Mouse (Mus musculus): ENCODE data around the gene Prkg1. TPM values are rescaled to one million over a fixed set of nuclear protein-coding genes. Genes with fewer than 3 reads are reported as not detected.

The Prkg1 gene
- total and polyA plus RNA-seq, 3 experiments = not detected

DNA sequence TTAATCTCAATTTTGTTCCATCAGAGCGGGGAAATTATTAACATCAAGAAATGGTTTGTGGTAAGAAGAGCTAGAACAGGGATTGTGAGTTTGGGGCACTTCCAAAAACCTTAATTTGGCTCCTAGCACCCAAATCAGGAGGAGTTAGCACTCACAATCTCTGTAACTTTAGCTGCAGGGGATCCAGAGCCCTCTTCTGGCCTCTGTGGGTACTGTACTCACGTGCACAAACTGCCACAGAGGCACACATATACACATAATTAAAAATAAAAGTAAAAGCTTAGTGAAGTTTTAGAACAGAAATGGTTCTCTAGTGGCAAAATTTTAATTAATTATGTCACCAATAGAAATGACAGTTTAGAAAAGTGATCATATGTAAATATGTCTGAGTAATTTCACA is 614.9 kb downstream of the Prkg1 start:
- no peaks in the 10 kb centered on the region for H3K4me1 ChIP-seq (ENCODE audit: control insufficient read depth in 1 of 2, insufficient read depth in 2 of 2, low read length in 2 of 2)
- TF ChIP-seq HCFC1 (IDR thresholded peaks at IDR 0.05; ENCODE audit: low read depth, low read length) (no peak), MAZ (IDR thresholded peaks at IDR 0.05; ENCODE audit: low read depth, low read length) (no peak), CTCF (IDR thresholded peaks at IDR 0.05 in 2 of 3, conservative IDR thresholded peaks at IDR 0.05 in 1 of 3; ENCODE audit: control insufficient read depth in 1 of 3, insufficient read depth in 1 of 3, low read depth in 2 of 3, low read length in 3 of 3, poor library complexity in 1 of 3, severe bottlenecking in 1 of 3) (peak in 1 of 3 experiments; percentile 5; a peak in 2 of 6 replicates), GABPA (IDR thresholded peaks at IDR 0.05; ENCODE audit: low read depth, low read length) (no peak), RCOR1 (IDR thresholded peaks at IDR 0.05; ENCODE audit: low read depth, low read length) (no peak), NRF1 (IDR thresholded peaks at IDR 0.05; ENCODE audit: insufficient read depth, low read depth, low read length, poor library complexity, severe bottlenecking) (no peak), NELFE (IDR thresholded peaks at IDR 0.05; ENCODE audit: low read depth, low read length) (no peak), BHLHE40 (IDR thresholded peaks at IDR 0.05; ENCODE audit: borderline replicate concordance, low read depth, low read length) (peak; percentile 18; the same call in 1 of the 2 replicates), TBP (IDR thresholded peaks at IDR 0.05; ENCODE audit: low read depth, low read length) (no peak), MAX (IDR thresholded peaks at IDR 0.05; ENCODE audit: low read length) (no peak), POLR2AphosphoS5 (IDR thresholded peaks at IDR 0.05; ENCODE audit: borderline replicate concordance, low read depth, low read length) (no peak), SMC3 (IDR thresholded peaks at IDR 0.05; ENCODE audit: low read depth, low read length) (no peak), USF2 (IDR thresholded peaks at IDR 0.05; ENCODE audit: borderline replicate concordance in 1 of 2, insufficient read depth in 1 of 2, low read depth in 1 of 2, low read length in 2 of 2) (no peak), POLR2A (IDR thresholded peaks at IDR 0.05; ENCODE audit: control insufficient read depth in 1 of 2, insufficient read depth in 1 of 2, low read depth in 1 of 2, low read length in 2 of 2, poor library complexity in 1 of 2) (no peak)
- DNase-seq (ENCODE audit: low read depth, low spot score) = peak; percentile 3

DNA sequence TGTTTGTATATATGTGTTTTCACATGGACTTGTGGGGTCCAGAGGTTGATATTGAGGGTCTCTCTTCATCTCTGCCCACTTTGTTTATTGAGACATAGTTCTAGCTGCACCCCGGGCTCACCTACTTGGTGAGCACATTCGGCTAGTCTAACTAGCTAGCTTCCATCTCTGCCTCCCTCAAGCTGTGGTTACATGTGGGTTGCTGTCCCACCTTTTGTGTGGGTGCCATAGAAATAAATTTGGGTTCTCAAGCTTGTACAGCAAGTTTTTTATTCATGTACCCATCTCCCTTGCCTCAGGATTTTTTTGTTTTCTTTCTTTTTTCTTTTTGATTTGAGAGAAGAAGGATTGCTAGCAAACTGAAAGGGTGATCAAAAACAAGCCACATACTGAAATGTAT is 617.4 kb downstream of the Prkg1 start:
- TF ChIP-seq MXI1 (IDR thresholded peaks at IDR 0.05; ENCODE audit: low read depth, low read length) (no peak), CHD1 (IDR thresholded peaks at IDR 0.05; ENCODE audit: low read depth, low read length) (no peak), ETS1 (IDR thresholded peaks at IDR 0.05; ENCODE audit: low read depth, low read length) (no peak), RCOR1 (IDR thresholded peaks at IDR 0.05; ENCODE audit: low read depth, low read length) (no peak), UBTF (IDR thresholded peaks at IDR 0.05; ENCODE audit: borderline replicate concordance, insufficient read depth, low read depth, low read length) (no peak), POLR2AphosphoS5 (IDR thresholded peaks at IDR 0.05; ENCODE audit: borderline replicate concordance, low read depth, low read length) (no peak), EP300 (IDR thresholded peaks at IDR 0.05; ENCODE audit: low read depth in 1 of 2, low read length in 2 of 2) (no peak)
- no peaks in the 10 kb centered on the region for H3K9me3 ChIP-seq (replicated peaks; ENCODE audit: insufficient read depth, low read length)
- H3K27me3 ChIP-seq (ENCODE audit: control insufficient read depth in 1 of 2, insufficient read depth in 2 of 2, low read length in 2 of 2) = no peaks in the 10 kb centered on the region
- no peak overlapping the region for H3K9ac ChIP-seq (ENCODE audit: control insufficient read depth, low read depth, low read length, poor library complexity, severe bottlenecking)
- no peak overlapping the region for H3K27ac ChIP-seq (ENCODE audit: control insufficient read depth, low read depth, low read length)
- DNase-seq (ENCODE audit: low read depth, low spot score) = no peak
- no peaks in the 10 kb centered on the region for H3K4me1 ChIP-seq (ENCODE audit: control insufficient read depth in 1 of 2, insufficient read depth in 2 of 2, low read length in 2 of 2)
- H3K79me2 ChIP-seq (ENCODE audit: control insufficient read depth, insufficient read depth, low read length, poor library complexity) = no peaks in the 10 kb centered on the region
- no peaks in the 10 kb centered on the region for H3K36me3 ChIP-seq (ENCODE audit: control insufficient read depth in 1 of 2, insufficient read depth in 2 of 2, low read length in 2 of 2)
- no peak overlapping the region for H3K4me3 ChIP-seq (ENCODE audit: control insufficient read depth in 1 of 2, insufficient read depth in 1 of 2, low read depth in 2 of 2, low read length in 2 of 2)

More for the DNA sequence above, 614.9 kb downstream of the Prkg1 start:
- Histone ChIP-seq H3K27ac (ENCODE audit: control insufficient read depth, low read depth, low read length) (no peak overlapping the region), H3K27me3 (ENCODE audit: control insufficient read depth in 1 of 2, insufficient read depth in 2 of 2, low read length in 2 of 2) (no peaks in the 10 kb centered on the region), H3K9ac (ENCODE audit: control insufficient read depth, low read depth, low read length, poor library complexity, severe bottlenecking) (no peak overlapping the region), H3K9me3 (replicated peaks; ENCODE audit: insufficient read depth, low read length) (no peaks in the 10 kb centered on the region), H3K36me3 (ENCODE audit: control insufficient read depth in 1 of 2, insufficient read depth in 2 of 2, low read length in 2 of 2) (no peaks in the 10 kb centered on the region), H3K79me2 (ENCODE audit: control insufficient read depth, insufficient read depth, low read length, poor library complexity) (no peaks in the 10 kb centered on the region), H3K4me3 (ENCODE audit: control insufficient read depth in 1 of 2, insufficient read depth in 1 of 2, low read depth in 2 of 2, low read length in 2 of 2) (no peak overlapping the region)

Data from MEL (cell line).